Mouse (Mus musculus): ENCODE measurements at regions not wholly inside any gene's neighbourhood (a gene's known extent, or its start where the extent isn't known, plus 50 kb on each side); places are given as distances from the start of the nearest gene placed in this dataset.

- no peak for DNase-seq (ENCODE audit: low spot score)
Measured at GRCm38 (mm10) chr15:93880302-93880701, 284.6 kb upstream of the Prickle1 start.

DNA sequence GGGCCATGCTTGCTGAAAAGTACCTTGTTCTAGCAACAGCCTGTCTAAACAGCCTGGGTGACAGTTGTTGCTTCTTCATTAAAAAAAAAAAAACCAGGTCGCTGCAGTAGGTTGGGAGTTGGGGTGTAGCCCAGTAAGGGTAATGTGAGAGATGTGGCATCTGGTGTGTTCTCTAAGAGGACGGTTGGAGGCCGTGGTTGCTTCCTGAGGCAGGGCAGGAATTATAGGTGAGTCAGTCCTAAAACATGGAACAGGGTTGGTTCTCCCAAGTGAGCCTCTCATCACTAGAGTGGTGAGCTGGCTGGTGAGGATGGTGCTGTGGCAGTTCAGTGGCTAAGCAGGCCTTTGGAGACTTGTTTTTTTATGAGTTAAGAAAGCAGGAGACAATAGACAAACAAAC lies 283.3 kb upstream of the Prickle1 start:
- DNase-seq (ENCODE audit: low spot score) = no peak

DNA sequence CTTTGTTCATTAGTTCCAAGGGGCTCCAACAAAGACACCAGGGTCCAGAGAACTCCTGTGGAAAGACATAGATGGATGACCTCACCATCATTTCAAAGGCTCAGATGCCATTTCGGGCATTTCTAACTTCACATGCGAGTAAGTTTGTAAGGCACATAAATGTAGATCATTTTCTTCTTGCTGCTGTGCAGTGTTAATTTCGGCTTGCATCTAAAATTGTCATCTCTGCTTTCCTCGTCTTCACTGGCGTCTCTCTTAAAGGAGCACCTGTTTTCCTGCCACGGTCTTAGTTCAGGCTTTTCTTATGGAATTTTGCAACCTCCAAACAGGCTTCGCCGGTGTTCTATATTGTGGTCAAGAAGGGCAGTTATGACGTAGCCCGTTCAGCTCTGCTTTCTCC lies 280.6 kb upstream of the Prickle1 start:
- no peak for DNase-seq (ENCODE audit: low spot score)

- DNase-seq (ENCODE audit: low spot score) = no peak
Measured at GRCm38 (mm10) chr15:93875685-93876084, 280.0 kb upstream of the Prickle1 start.

DNA sequence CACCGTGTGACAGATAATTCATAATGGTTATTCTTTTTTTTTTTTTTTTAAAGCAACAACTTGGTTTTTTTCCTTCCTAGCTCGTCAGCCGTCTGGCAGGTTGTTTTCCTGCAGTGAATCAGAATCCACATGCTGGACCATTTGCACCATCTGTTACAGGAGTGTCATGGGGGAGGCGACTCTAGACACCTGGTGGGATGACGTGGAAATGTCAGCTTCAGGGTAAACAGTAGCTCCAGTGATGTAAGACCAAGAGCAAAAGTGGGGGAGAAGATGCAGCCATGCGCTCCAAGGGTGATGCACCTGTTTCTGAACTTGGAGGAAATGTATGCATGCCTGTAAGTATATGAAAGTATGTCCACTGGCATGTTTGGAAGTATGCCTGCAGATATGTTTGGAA lies 278.5 kb upstream of the Prickle1 start:
- DNase-seq (ENCODE audit: low spot score) = no peak

GRCm38 (mm10) chr15:93857336-93857901 lies 261.7 kb upstream of the Prickle1 start:
- DNase-seq (ENCODE audit: low spot score) = no peak

GRCm38 (mm10) chr15:93853221-93853620 lies 257.5 kb upstream of the Prickle1 start:
- DNase-seq (ENCODE audit: low spot score) = no peak

GRCm38 (mm10) chr15:93852126-93852525 lies 256.4 kb upstream of the Prickle1 start:
- DNase-seq (ENCODE audit: low spot score) = no peak

- no peak for DNase-seq (ENCODE audit: low spot score)
Measured at GRCm38 (mm10) chr15:93850388-93850787, 254.7 kb upstream of the Prickle1 start.

GRCm38 (mm10) chr15:93848830-93849229 lies 253.1 kb upstream of the Prickle1 start:
- no peak for DNase-seq (ENCODE audit: low spot score)

GRCm38 (mm10) chr15:93846797-93847196 lies 251.1 kb upstream of the Prickle1 start:
- DNase-seq (ENCODE audit: low spot score) = no peak

- no peak for DNase-seq (ENCODE audit: low spot score)
Measured at GRCm38 (mm10) chr15:93845801-93846200, 250.1 kb upstream of the Prickle1 start.

DNA sequence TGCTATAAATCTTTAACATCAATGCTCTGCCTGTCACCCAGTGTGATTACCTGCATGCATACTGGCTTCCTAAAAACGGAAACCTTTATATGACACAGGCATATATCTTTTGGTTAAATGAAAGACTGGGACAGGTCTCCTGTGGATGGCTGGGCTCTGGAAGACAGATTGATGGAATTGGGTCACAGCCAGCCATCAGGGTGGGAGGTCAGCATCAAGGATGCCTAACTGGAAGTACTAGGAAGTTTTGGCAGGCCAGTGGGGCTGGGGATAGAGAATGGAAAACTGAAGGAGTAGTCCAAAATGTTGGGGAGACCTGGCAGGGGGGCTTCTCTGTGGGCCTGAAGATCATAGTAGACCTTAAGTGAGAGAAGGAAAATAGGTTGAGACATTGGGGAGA lies 237.3 kb upstream of the Prickle1 start:
- no peak for DNase-seq (ENCODE audit: low spot score)

DNA sequence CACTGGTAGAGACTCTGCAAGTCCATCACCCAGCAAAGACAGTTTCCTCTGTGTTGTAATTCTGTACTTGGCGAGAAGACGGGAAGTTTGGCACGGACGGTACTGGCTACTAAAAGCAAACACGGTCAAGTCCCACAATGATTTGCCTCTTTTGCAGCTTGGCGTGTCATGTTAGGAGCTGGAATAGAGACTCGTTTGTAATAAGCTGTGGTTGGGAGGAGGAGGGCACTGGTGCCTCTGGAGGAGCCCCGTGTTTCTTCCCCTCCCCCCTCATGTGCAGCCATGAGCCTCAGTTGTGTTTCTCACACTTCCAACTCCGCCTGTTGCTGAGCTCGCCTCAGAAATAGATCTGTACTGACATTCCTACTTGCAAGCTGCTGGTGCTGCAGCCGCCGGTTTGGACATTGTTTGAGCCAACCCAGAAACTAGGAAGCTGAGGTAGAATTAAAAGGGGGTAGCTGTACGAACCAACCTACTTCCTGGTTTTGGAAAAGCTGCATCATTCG lies 236.8 kb upstream of the Prickle1 start:
- no peak for DNase-seq (ENCODE audit: low spot score)

DNA sequence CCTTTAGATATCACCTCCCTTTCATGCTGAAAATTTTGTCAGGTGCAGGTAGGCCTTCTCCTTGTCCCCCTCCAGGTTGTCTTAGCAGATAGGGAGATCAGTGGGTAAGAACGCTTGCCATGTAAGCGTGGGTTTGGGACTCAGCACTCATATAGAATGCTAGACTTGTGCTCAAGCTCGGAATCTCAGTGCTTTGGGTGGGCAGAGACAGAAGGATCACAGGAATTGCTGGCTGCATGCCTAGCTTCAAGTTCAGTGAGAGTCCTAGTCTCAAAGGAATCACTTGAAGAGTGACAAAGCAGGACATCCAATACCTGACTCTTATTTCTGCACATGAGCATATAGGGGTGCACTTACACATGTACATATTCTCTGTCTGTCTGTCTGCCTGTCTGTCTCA lies 235.5 kb upstream of the Prickle1 start:
- DNase-seq (ENCODE audit: low spot score) = no peak

- DNase-seq (ENCODE audit: low spot score) = no peak
Measured at GRCm38 (mm10) chr15:93824729-93825694, 229.3 kb upstream of the Prickle1 start.

DNA sequence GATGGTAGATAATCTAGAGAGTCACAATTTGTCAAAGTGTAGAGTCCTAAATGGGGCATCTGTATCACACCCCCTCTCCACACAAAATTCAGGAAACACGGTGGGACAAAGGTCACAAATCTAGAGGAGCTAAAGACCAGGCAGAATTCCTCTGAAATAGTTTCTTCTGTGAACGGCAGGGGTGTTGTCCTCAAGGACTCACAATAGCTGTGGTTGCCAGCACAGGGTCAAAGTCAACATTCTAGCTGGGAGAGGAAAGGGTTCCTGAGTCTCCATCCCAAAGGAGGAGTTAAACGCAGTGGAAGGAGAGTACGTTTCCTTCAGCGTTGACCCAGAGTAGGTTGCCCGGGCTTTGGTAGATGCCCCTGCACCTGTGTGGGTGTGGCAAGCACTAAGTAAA lies 225.5 kb upstream of the Prickle1 start:
- DNase-seq (ENCODE audit: low spot score) = no peak

GRCm38 (mm10) chr15:93812011-93812410 lies 216.3 kb upstream of the Prickle1 start:
- DNase-seq (ENCODE audit: low spot score) = no peak

- DNase-seq (ENCODE audit: low spot score) = no peak
Measured at GRCm38 (mm10) chr15:93807993-93808392, 212.3 kb upstream of the Prickle1 start.

GRCm38 (mm10) chr15:93807505-93807904 lies 211.8 kb upstream of the Prickle1 start:
- DNase-seq (ENCODE audit: low spot score) = no peak

- no peak for DNase-seq (ENCODE audit: low spot score)
Measured at GRCm38 (mm10) chr15:93804703-93805102, 209.0 kb upstream of the Prickle1 start.

GRCm38 (mm10) chr15:93790531-93790930 lies 194.8 kb upstream of the Prickle1 start:
- DNase-seq (ENCODE audit: low spot score) = no peak

DNA sequence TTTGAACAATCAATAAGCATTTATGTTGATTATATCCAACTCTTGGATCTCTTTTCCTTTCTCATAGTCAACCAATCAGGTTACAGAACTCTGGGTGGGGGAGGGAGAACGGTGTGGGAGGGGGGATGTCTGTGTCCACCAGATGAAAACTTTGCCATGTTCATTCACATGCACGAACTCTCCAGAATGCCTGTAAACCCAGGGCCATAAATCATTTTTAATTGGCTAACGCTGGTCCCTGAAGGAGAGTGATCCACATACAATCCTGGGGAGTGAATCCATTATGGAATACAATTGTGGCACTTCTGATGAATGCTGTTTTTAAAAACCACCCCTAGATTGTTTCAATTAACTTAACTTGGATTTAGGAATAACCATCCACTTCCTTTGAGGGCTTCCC lies 194.1 kb upstream of the Prickle1 start:
- DNase-seq (ENCODE audit: low spot score) = no peak

Data from c-Kit-positive CD71-positive TER-119-positive erythroid progenitor cells, embryonic 14.5 days (primary cell).